Mouse (Mus musculus) layer of hippocampus, postnatal 25 days (tissue): ENCODE measurements around the gene Krt25. TPM values are rescaled to one million over a fixed set of nuclear protein-coding genes. Genes with fewer than 3 reads are reported as not detected.

Source experiments
- DNase-seq, 2 experiments: peaks; one replicate each; pipeline ENCODE4 v3.0.0; 2022; ENCODE audit warnings: mixed read lengths in 2 of 2, low spot score in 1 of 2; ENCODE audit errors: extremely low spot score in 1 of 2
- total RNA-seq, 2 experiments: library from RNA; stranded (reverse); gene quantifications; 2 replicates each; pipeline ENCODE4 v1.2.3; 2021

Krt25 gene
- not detected for total RNA-seq

GRCm38 (mm10) chr11:99322851-99323250, at the start of gene Krt25:
Gene Krt25 (minus strand): TSS chr11:99322951.
- no peak for DNase-seq

- DNase-seq, result peak in 1 of 2 experiments; percentile 30
Observed at GRCm38 (mm10) chr11:99369853-99370451, 47.2 kb upstream of the Krt25 start.

- DNase-seq, result peak in 1 of 2 experiments; percentile 19
Observed at GRCm38 (mm10) chr11:99369229-99369628, 46.5 kb upstream of the Krt25 start.

- no peak for DNase-seq
Observed at GRCm38 (mm10) chr11:99366791-99367190, 44.0 kb upstream of the Krt25 start.

- peak in 1 of 2 experiments; percentile 47 for DNase-seq
Observed at GRCm38 (mm10) chr11:99364412-99364811, 41.7 kb upstream of the Krt25 start.

GRCm38 (mm10) chr11:99361423-99361822, 38.7 kb upstream of the Krt25 start:
- no peak for DNase-seq

GRCm38 (mm10) chr11:99351004-99351403, 28.3 kb upstream of the Krt25 start, which contains the start of gene Krt27:
Gene Krt27 (minus strand): TSS chr11:99351104.
- DNase-seq, result no peak

GRCm38 (mm10) chr11:99339299-99339847, 16.6 kb upstream of the Krt25 start:
- no peak for DNase-seq

GRCm38 (mm10) chr11:99337866-99338265, 15.1 kb upstream of the Krt25 start, which contains the start of gene Krt26:
Gene Krt26 (minus strand): TSS chr11:99337966.
- no peak for DNase-seq

- DNase-seq, result peak; percentile 52 to 63
Observed at GRCm38 (mm10) chr11:99333426-99333825, 10.7 kb upstream of the Krt25 start.

GRCm38 (mm10) chr11:99329655-99330054, 6.9 kb upstream of the Krt25 start:
- no peak for DNase-seq

- DNase-seq, result no peak
Observed at GRCm38 (mm10) chr11:99321094-99321493, 1.7 kb downstream of the Krt25 start.

- DNase-seq, result no peak
Observed at GRCm38 (mm10) chr11:99319127-99319526, 3.6 kb downstream of the Krt25 start.

GRCm38 (mm10) chr11:99316543-99316942, 6.2 kb downstream of the Krt25 start:
- DNase-seq, result no peak

GRCm38 (mm10) chr11:99314594-99314993, 8.2 kb downstream of the Krt25 start:
- no peak for DNase-seq

- no peak for DNase-seq
Observed at GRCm38 (mm10) chr11:99310882-99311281, 11.9 kb downstream of the Krt25 start.

- DNase-seq, result peak in 1 of 2 experiments; percentile 78
Observed at GRCm38 (mm10) chr11:99307579-99307978, 15.2 kb downstream of the Krt25 start.

GRCm38 (mm10) chr11:99295039-99295438, 27.7 kb downstream of the Krt25 start:
- DNase-seq, result no peak

GRCm38 (mm10) chr11:99292846-99293245, 29.9 kb downstream of the Krt25 start:
- DNase-seq, result peak in 1 of 2 experiments; percentile 16

GRCm38 (mm10) chr11:99284833-99285312, 37.9 kb downstream of the Krt25 start, which contains the start of gene Krt24:
Gene Krt24 (minus strand): TSS chr11:99285262.
- no peak for DNase-seq

GRCm38 (mm10) chr11:99284011-99284410, 38.7 kb downstream of the Krt25 start:
- DNase-seq, result no peak

- DNase-seq, result no peak
Observed at GRCm38 (mm10) chr11:99283334-99283733, 39.4 kb downstream of the Krt25 start.
